Mouse (Mus musculus) kidney, adult 18-20 months (tissue): Measurements from ENCODE around the gene Spp2.
A peak's percentile ranks its signal among the peaks of the same experiment; 100 is the strongest.

ENCODE experiments used
- DNase-seq: peaks from one replicate; pipeline ENCODE4 v3.0.0; 2021

Gene Spp2

GRCm38 (mm10) chr1:88468335-88468734, 61.6 kb downstream of the Spp2 start:
- DNase-seq = no peak

DNA sequence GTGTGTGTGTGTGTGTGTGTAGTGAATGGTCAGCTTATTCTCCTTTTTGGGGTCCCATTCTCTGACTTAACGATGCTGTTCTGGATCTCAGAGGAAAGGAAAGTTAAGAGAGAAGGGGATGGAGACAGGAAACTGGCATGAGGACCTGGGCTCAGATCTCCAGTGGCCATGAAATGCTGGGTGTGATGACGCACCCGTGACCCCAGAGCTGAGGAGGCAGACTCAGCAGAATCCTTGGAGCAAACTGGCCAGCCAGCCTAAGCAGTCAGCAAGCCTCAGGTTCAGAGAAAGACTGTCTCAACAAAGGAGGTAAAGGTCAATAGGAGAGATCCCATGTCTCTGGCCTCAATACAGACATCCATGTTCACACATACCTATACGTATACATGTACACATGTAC, 63.0 kb downstream of the Spp2 start:
- DNase-seq = no peak

GRCm38 (mm10) chr1:88472258-88472657, 65.5 kb downstream of the Spp2 start:
- DNase-seq = no peak

DNA sequence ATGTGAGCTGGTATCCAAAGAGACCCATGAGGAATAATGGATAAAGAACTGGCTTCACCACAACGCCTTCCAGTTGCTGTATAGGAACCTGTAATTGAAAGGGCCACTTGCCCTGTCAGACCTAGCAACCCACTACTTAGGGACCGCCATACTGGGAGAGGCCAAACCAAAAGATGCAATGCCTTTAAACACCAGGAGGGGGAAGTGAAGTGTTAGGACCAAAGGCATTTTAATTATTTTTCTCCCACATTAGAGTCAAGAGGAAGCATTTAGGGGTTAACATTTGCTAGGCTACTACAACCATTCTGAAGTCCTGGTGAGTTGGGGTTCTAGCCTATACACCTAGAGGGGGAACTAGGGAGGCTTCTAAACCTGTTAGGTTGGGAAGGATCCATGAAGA, 67.1 kb downstream of the Spp2 start:
- DNase-seq = no peak

- peak; percentile 63 for DNase-seq
These were observed 67.8 kb downstream of the Spp2 start for GRCm38 (mm10) chr1:88474598-88474997.

DNA sequence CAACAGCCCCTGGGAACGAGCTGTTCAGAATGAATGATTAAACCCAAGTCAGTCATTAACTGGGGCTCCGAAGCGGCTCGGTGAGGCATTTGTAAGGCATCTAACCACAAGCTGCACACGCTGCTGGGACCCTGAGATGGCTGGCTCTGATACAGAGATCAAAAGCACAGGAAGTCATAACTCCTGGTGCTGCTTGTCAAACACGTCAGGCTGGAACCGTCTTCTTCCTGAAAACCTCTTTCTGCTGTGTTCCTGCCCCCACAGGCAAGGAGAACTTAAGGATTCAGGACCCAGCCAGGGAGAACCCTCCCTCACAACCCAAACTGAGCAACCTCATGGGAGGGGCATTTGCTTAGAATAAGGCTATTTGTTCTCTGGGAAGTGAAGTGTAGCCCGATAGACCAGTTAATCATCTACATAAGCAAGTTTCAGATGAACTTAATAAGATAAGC, 68.8 kb downstream of the Spp2 start:
- peak; percentile 75 for DNase-seq
